Mouse (Mus musculus): Measurements from ENCODE around the gene Shc1.
"Not testable (repeated sequence)": the region's sequence is repeated elsewhere in the genome, so short reads cannot be mapped to it uniquely, and the experiment has no call there.

Gene Shc1

DNA sequence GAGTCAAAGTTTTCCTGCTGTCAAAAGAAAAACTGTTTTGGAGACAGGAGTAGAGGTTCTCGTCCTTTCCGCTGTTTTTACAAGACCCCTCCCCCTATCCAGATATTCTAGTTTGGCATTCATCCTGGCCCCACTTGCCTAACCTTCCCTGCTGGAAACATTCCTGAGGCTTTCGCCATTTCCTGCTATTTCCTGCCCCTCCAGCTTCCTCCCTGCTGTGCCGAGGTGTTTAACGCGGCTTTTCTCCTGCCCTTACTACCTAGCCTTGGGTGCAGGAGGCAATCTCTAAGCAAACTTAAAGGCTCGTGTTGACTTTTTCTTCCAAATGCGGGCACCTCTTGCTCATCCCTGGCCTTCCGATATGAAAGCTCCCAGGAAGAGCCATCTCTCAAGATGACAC, 1.3 kb downstream of the Shc1 start:
- peak; percentile 82 to 84 for DNase-seq

DNA sequence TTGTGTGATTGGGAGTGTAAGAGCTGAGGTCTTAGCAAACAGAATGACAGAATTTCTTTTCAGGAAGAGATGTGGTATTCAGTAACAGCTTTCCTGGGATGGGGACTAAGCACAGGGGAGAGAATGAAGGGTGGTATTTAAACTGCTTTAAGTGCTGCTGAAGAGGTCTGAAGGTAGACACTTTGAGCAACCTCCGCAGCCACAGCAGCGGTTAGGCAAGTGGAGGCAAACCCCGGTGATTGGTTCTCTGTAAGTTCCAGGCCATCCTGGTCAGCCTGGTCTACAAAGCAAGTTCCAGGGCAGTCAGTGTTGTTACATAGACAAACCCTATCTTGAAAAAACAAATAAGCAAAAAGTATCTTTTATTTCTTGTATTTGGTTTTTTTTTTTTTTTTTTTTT, 1.7 kb downstream of the Shc1 start:
- peak; percentile 52 for DNase-seq

DNA sequence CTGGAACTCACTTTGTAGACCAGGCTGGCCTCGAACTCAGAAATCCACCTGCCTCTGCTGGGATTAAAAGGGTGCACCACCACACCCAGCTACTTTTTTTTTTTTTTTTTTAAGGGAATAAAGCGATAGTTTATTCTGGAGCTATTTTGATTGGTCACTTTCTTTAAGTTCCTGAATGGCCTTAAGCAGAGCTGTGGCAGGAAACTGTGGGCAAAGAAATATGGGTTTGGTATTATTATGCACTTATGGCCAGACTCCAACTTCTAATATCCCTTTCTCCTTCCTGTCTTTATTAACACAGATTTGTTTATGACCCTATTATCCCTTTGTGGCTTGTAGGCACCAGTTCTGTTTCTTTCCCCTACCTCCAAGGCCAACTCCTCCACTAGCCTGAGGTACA, 2.2 kb downstream of the Shc1 start:
- no peak for DNase-seq

DNA sequence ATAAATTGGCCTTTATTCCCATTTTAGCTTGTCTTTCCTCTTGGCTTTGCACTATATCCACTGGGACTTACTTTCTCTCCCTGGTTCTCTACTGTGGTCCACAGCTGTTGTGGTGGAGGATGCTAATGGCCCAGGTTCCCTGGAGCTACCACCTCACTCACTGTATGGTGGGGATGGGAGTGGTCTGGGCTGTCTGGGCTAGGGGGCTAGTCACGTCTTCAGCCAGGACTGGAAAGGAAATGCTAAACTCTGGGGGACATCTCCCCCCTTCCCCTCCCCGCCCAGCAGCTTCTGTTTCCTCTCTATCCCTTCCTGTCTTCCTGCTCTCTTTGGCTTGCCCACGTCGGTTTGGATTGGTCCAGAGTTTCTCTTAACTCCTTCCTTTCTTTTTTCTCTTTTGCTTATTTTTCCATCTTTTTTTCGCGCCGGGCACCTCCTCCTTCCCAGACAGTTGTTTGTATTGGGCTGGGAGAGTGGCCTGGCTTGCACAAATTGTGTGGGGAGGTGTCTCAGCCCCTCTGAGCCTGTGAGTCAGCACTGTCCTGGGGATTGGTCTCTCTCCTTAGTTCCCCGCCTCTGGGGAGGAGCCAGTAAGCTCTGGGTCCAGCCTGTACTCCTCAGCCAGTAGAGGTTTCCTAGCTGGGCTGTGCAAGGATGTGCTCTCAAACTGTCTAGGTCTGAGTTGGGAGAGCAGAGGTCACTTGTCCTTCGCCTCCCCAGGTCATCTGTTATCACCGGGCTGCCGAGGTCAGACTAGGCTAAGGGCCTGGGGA, 2.9 kb downstream of the Shc1 start:
- peak; percentile 88 to 93 for DNase-seq

DNA sequence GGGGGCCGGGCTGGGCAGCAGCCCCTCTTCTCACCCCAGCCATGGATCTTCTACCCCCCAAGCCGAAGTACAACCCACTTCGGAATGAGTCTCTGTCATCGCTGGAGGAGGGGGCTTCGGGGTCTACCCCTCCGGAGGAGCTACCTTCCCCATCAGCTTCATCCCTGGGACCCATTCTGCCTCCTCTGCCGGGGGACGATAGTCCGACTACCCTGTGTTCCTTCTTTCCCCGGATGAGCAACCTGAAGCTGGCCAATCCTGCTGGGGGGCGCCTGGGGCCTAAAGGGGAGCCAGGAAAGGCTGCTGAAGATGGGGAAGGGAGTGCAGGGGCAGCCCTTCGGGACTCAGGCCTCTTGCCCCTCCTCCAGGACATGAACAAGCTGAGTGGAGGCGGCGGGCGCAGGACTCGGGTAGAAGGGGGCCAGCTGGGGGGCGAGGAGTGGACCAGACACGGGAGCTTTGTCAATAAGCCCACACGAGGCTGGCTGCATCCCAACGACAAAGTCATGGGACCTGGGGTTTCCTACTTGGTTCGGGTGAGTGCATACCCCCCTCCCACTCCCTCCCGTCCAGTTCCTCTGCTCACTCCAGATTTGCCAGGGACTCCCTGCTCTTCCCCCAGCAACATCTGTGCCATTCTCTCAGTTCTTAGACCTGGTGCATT, 3.7 kb downstream of the Shc1 start:
- DNase-seq: peak; percentile 35 to 63

DNA sequence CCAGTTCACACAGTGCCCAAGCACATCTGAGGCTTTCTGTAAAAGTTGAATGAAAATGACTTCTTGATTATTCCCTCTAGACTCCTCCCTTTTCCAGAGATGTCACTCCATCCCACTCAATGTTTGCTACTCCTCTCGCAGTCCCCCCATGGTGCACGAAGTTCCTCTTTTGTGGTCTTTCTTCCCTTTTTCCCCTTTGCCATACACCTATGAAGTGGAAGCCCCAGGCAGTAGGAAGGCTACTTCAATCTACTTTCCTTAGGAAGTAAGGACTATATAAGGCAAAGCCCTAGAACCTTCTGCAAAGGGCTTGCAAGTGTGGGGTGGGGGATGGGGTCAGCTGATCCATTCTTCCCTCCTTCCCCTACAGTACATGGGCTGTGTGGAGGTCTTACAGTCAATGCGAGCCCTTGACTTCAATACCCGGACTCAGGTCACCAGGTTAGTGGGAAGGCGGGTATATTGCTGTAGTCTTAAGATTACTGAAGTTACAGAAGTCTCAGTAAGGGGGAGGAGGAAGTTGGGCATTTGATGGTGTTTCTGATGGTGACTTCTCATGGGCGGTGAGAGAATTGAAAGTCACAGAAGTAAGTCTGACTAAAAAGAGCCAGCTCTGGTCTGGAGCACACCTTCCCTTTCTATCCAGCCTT, 4.4 kb downstream of the Shc1 start:
- DNase-seq: no peak

DNA sequence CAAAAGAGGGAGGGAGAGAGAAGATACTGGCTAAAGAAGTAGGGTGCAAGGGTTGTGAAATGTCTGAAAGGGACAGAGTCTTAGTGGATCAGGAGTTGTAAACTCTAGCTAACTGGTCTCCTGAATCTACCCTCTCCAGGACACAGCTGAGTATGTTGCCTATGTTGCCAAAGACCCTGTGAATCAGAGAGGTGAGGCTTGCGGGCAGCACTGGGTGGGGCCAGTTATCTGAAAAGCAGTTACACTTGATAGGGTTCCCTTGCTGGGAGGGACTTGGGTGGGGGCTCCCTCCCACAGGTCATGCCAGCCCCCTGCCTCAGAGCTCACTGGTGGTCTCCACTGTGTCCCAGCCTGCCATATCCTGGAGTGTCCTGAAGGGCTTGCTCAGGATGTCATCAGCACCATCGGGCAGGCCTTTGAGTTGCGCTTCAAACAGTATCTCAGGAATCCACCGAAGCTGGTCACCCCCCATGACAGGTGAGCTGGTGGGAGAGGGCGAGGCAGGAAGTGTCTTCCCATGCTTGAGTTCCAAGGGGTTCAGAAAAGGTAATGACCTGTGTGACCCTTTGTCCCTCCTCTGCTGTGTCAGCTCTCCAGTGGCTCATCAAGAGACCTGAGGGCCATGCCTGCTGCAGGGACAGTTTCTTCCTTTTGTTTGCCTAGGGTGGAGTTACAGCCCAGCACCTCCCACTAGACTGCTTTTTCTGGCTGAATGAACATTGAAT, 6.3 kb downstream of the Shc1 start:
- no peak for DNase-seq

DNA sequence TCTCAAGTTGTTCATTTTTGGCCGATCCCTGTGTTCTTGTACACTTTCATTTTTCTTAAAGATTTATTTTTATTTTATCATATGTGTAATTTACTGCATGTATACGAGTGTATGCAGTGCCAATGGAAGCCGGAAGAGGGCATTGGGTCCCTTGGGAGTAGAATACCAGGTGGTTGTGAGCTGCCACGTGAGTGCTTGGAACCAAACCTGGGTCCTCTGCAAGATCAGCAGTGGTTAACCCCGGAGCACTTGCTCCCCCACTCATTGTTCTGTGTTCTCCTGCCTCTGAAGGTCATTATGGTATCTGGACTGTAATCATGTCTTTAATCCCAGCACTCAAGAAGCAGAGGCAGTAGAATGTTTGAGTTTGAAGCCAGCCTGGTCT, 6.9 kb downstream of the Shc1 start:
- DNase-seq: no peak

DNA sequence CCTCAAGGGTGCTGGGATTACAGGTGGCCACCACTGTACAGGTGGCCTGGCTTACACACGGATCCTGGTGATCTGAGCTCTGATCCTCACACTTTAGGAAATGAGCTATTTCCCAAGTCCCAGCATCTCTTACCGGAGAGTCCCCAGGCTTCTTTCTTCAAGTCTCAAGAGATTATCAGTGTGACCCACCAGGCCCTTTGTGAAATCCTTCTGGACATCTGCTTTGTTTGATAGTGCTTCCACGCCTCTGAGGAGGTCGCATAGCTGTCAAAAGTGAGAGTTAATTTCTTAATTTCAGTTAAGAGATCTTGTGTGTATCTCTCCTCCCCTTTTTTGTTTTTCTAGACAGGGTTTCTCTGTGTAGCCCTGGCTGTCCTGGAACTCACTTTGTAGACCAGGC, 7.6 kb downstream of the Shc1 start:
- DNase-seq: no peak

DNA sequence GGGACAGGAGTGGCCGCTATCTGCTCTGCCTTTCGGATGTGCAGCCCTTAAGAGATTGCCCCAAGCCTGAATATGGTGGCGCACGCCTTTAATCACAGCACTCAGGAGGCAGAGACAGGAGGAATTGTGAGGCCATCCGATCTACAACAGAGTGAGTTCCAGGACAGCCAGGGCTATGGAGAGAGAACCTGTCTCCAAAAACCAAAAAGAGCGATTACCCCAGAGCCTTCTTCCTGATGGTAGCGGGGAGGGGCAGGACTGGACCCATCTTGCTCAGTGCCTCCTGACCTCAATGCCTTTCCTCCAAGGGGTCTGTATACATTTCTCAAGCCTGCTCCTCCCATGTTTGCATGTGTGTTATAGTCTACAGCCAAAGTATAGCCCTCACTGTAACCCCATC, 10.8 kb downstream of the Shc1 start:
- DNase-seq: not testable (repeated sequence)

DNA sequence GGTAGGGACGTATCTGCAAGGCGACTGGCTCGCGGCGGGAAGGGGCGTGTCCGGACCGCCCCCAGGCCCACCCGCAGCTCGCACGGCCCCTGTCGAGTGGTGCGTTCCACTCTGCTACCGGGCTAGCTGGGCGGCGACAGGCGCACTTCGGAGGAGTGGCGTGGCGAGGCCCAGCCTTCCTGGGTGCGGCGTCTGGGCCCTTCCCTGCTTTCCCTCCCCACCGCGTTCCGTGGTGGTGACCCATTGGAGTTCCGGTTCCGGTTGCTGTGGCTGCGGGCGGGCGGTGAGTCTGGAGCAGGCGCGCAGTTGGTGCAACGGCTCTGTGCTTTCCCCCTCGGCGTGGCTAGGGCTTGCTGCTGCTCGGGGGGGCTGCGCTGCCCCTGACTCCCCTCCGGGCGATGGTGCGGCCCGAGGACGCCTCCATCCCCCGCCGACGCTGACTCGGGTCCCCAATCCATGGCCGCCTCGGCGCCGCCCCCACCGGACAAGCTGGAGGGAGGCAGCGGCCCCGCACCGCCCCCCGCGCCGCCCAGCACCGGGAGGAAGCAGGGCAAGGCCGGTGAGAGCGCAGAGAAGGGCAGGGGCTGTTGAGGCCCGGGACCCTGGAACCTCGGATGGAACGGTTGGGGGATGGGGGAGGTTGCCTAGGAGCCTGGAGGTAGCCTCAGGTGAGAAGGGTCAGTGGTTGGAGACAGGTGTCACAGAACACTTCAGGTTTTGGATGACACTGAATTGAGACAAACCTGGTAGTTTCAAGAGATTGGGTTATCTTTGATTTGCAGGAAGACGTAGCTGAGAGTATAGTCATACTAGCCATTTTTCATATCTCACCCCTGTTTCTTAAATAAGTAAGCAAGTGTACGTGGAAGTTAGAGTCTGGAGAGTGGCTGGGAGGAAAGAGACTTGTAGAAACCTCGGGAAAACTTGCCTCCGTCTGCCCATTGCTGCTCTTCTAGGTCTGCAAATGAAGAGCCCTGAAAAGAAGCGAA, 12.2 kb downstream of the Shc1 start, which contains the start of gene Pygo2:
Pygo2 (plus strand) TSS at position 44 of the 989 bp plus-strand sequence.
- peak; percentile 97 to 99 for DNase-seq

DNA sequence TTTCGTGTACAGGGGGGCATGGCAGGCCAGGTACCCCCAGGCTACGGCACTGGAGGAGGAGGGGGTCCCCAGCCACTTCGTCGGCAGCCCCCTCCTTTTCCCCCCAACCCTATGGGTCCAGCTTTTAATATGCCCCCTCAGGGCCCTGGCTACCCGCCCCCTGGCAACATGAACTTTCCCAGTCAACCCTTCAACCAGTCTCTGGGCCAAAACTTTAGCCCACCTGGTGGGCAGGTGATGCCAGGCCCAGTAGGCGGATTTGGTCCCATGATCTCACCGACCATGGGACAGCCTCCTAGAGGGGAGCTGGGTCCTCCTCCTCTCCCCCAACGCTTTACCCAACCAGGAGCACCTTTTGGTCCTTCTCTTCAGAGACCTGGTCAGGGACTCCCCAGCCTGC, 14.4 kb downstream of the Shc1 start:
- DNase-seq: no peak

DNA sequence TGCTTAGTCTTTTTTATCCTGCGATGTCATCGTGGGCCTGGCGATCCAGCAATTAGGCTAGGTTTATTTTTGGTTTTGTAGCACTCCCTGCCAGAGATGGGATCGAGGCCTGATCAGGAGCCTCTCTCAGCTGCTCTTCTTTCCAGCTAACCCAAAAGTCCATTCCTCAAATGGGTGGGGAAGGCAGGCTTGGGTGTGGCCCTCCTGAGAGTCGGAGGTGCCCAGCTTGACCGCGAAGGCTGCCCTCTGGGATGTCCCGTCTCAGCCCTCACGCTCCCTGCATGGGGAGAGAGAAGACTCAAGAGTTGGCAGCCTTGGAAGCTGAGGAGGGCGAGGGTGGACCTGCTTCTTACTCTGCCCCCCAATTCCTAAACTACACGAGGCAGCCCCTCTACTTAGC, 16.3 kb downstream of the Shc1 start:
- no peak for DNase-seq

DNA sequence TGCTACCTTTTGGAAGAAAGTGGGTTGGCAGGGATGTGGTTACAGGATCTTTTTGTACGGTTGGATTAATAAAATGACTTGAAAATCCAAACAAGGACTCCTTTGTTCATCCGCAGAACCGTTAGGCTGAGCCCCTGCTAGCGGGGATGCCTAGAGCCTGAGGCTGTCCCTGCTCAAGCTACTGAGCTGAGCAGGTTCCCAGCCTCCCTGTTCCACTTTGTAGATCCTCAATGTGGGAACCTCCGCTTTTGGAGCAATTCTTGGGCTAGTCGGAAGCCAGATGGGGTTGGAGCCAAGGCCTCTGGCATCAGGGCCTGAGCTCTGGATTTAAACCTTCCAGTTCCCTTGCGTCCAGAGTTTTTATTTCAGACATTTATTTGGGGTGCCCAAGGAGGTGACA, 16.8 kb downstream of the Shc1 start:
- DNase-seq: no peak

DNA sequence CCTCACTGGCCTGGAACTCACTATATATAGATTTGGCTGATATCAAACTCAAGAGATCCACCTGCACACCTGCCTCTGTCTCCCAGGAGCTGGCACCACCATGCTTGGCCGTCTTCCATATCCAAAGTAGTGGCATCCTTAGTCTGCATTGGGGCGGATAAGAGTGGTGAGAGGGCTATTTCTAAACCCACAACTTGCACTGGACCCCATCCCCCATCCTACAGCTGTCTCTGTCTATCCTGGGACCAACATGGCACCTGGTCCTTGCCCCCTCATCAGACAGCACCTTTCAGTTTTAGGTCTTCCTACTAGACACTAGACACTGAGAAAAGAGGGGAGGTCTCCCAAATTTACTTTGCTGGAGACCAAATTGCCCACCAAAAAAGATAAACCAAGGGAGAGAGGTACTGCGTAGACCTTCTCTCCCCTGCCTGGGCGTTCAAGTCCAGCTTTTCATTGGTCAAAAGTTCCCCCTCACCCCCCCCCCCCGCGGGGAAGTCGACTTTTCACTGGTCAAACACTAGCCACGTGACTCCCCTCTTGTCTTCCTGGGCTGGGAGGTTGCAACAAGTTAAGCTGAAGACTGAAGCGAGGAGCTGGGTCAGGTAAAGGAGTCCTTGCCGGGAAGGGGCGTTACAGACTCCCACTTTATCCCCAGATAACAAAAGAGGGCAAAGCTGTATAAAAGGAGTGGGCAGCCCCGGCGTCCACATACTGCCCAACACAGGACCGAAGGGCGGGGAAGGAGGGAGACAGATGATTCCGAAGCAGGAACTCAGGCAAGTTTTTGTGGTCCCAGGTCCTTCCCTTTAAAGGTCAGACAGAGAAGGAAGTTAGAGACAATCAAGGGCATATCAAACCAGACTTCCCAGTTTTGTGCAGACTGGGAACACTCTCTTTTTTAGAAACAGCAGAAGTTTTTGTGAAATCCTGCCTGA, 18.2 kb downstream of the Shc1 start, which contains the start of gene Pbxip1:
Pbxip1 (plus strand) TSS at position 531 of the 938 bp plus-strand sequence.
- peak; percentile 74 to 76 for DNase-seq

DNA sequence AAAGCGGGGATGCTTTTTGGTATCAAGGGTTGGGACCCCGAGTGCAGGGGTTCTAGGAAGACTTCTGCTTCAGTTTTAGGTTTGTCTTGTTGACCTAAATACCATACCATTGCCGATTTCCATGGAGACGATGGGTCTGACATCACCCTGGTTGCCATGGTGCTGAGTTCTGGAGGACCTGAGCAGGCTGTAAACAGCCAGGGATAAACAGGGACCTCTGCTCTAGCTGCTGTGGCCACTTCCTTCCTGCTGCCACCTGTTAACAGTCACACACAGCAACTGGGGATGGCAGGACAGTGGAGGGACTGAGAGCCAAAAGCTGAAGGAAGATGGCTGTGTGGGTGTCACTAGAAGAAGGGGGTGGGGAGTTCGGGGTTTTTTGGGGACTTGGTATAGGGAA, 19.0 kb downstream of the Shc1 start:
- peak; percentile 59 for DNase-seq

DNA sequence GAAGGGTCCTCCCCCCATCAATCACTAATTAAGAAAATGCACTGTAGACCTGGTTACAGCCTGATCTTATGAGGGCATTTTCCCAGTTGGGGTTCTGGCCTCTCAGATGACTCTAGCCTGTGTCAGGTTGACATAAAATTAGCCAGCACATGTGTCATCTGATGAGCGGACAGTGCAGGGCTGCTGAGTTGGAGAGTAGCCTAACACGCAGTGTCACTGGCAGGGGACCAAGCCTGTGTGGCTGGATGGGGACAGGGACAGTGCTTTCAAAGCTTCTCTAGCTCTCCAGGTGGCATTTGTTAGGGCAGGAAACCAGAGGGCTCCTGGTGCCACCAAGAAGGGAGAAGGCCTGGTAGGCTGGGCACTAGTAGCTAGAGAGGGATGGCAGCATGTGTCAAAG, 22.4 kb downstream of the Shc1 start:
- DNase-seq: no peak

DNA sequence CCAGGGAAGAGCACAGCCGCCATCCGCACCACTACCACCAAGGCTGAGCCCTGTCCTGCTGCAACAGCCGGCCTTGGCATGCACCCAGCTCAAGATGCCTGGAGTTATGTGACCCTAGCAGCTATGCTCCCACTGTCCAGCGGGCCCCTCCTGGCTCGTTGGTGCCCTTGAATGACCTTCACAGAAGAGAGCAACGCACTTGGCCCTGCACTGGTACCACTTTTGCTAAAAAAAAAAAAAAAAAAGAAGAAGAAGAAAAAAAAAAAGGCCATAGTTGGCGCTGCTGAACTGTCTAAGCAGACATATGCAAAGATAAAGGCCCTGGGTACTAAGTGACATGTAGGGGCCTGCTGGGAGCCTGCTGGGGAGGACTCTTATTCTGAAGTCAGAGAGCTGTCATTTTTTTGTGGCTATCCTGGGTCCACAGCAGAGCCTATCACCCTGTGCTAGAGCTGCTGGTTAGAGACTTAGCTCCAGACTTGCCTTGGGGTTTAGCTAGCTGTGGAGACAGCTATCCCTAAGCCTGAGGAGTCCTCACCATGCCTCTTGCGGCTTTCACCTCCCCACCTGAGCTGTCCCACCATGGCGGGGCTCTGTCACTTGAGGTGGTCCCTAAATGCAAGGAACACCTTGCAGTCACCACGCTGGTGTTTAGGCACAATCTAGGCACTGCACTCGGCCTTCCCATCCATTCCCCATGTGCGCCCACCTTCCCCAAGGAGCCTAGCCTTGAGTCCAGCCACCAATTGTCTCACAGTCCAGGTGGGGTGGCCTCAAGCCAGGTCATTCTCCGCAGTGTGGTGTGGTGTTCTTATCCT, 30.7 kb downstream of the Shc1 start:
- peak; percentile 60 to 80 for DNase-seq

DNA sequence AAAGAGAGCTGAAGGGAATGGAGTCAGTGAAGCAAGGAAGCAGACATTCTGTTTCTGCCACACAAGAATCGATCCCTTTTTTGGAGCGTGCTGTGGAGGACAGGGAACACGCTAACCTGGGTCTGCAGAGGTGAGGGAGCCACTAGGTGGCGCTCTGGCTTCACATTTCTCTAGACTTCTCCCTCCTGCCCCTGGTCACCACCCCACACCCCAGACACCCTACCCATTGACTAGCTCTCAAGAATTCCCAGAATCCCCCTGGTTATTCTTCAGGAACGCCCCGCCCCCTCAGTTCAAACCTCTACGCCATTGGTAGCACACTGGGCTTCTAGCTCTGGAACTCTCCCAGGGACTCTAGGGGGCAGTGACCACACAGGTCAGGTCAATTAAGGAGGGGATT, 31.3 kb downstream of the Shc1 start:
- DNase-seq: peak; percentile 81 to 85

DNA sequence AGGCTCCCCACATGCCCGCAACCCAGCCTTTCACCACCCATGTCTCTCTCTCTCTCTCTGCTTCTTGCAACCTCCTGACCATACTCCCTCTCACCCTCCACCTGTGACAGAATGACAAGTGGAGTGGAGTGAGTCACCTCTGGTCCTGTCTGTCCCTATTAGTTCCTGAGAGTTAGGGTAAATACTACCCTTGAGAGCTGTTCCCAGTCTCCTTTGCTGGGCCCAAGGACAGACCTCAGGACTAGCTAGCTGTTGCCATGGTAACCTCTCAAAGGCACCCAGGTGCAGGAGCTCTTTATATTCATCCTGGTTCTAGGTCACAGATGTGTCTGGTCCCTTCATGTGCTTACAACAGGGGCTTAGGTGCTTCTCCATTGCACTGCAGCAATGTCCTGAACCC, 33.7 kb downstream of the Shc1 start:
- peak in 1 of 2 experiments; percentile 39 for DNase-seq
